Mouse (Mus musculus) heart, adult 9 months (tissue): ENCODE measurements around the gene Slc19a1.
A peak's percentile ranks its signal among the peaks of the same experiment; 100 is the strongest.

ENCODE experiments used
- DNase-seq, 2 experiments: peaks; one replicate each; pipeline ENCODE4 v3.0.0; 2022; ENCODE audit warnings: low spot score in 2 of 2

The Slc19a1 gene

DNA sequence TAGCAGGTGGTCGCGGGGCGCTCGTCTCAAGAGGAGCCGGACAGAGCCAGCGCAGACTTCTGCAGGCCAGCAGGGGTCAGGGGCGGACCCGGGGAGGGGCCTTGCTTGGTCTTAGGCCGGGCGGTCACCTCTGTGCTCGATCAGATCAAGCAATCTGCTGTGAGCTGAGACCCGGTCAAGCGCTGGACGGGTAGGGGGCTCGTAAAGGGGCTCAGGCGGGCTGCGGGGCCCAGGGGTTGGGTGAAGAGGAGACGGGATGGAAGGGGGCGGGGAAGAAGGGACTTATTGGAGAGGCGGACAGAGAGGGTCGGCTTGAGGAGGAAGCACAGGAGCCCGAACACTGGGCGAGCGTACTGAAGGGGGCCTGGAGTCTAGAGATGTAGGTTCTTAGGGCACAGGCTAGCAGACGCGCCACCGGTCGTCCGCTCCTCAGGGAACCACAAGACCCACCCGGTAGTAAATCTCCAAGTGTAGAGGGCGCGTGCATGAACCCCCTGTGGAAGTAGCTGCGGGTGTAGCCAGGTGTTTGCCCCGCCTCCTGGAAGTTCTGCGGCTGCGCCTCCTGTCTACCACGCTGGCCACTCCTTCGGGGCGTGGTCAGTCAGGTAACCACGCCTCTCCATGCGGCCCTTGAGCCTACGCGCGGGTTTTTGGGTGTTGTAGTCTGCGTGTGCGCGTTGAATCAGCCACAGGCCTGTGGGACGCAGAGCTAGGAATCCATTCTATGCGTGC lies 716 bp downstream of the Slc19a1 start:
- peak; percentile 84 to 90 for DNase-seq

DNA sequence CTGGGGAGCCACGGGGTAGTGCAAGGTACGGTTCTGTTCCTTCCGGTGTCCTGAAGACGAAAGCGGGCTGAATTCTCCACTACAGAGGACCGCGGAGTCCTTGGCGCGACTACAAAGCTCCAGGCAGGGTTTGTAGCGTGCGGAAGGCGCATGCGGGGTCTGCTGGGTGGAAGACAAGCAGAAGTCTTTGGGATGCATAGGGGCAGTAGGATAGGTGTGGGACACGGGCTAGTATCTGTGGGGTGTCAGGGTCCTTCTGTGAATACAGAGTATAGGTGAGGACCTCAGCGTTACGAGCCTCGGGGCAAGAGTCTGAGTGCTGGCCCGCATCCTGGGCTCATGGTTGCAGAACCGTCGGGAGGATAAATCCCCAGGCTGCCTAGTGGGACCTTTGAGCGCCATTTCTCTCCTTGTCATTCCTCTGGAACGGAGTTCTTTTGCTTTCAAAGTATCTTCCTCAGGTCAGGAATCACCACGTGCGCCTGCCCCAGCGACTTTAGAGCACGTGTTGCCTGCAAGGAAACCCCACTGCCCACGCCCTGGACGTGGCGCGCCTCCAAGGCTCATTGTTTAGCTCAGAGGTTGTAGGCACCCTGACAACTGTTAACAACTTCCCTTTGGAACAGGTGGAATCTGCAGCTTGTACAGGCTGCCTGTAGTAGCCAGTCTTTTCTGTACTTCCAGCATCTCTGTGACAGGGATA lies 1.4 kb downstream of the Slc19a1 start:
- peak; percentile 49 to 65 for DNase-seq

- no peak for DNase-seq
These were observed 3.4 kb downstream of the Slc19a1 start for GRCm38 (mm10) chr10:77035487-77035886.

DNA sequence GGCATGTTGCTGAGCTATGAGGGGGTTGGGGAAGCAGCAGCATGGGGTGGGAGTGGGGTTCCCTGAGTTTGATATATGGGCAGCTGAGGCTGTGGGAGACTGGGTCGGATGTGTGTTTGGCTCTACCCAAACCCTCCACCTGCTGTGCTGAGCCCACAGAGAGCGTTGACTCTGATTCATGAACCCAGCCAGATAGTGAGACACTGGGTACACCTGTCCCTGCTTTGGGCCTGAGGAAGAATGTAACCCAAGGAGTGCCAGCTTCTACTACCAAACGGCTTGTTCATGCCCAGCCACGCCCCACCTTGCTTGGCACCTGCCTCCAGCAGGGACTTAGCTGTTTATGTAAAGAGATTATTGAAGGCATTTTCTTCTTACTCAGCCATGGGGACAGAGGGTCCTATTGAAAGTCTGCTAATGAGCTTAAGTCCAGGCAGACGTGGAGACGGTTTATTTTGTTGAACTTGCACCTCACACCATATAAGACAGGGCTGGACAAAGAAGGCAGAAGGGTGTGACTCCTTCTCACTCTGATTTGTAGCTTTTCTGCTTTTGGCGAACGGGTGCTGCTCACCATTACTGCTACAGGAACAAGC lies 6.6 kb downstream of the Slc19a1 start:
- no peak for DNase-seq

DNA sequence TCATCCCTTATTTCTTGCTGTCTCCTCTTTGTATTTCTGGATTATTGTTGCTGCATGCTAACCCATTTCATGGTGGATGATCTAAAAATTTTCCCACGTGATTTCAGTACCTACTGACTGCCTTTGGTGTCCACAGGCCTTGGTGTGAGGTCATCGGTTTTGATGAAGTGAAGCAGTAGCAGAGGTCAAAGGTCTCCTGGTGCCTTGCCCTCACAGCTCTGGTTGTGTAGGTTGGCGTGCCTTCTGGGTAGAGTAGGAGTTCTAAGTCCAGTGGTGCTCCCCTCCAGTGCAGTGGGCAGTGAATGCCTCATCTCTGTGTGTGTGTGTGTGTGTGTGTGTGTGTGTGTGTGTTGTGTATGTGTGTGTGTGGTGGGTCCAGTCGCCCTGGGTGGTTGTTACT lies 16.2 kb downstream of the Slc19a1 start:
- no peak for DNase-seq

DNA sequence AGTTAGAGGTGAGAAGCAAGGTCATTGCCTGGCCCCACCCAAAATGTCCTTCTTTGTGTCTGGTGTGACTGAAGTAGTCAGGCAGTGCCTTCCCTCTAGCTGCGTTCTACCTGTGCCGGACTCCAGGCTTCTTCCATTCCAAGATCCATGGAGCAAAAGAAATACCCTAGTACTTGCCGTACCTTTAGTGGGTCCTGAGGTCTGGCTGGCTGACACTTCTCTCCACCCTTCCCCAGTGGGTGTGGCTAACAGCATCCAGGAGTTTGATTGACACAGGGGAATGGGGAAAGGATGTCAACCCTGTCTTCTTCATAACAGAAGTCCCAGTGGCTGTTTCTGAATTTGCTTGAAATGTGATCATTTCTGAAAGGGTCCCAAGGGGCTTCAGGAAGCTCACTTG lies 16.6 kb downstream of the Slc19a1 start:
- no peak for DNase-seq

GRCm38 (mm10) chr10:77056768-77057167 lies 24.7 kb downstream of the Slc19a1 start:
- DNase-seq: no peak

DNA sequence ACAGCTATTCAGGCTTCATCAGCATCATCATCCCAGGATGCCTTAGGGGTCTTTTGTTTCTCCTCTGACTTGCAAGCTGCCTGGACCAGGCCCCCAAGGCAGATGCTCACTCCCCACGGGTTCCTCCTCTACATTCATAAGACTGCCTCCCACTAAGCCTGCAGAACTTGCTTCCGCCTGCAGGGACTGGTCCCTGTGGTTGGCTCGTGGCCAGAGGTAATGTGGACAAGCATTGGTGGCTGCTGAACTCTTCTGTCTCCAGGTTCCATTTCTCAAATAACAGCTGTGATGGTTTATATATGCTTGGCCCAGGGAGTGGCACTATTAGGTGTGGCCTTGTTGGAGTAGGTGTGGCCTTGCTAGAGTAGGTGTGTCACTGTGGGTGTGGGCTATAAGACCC lies 29.4 kb downstream of the Slc19a1 start:
- no peak for DNase-seq

DNA sequence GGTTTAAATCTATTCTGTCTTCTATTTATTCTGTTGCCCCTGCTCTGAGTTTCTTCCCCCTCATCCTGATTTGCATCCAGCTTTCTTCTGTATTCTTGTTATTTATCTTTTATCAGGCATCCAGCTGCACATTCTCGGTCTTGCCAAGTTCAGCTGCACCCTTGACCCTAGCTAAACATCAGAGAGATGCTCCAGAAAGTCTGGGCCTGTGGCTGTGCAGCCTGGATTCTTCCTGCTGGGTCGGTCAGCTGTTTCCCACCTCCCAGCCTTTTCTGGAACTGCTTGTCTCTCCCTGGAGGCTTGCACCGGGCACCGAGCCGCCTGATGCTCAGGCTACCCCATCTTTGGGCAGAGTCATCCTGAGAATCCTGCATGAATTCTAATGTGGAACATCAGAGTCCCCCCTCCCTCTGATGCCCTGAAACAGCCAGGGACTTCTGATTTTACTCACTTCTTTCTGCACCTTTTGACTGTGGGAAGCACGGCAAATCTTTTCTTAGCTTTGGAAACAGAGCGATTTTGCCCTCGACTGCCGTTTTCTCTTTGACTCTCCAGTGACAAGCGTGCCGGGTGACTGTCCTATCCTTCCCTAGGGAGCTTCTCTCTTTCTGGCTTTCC lies 30.5 kb downstream of the Slc19a1 start:
- peak; percentile 9 to 22 for DNase-seq

- DNase-seq: no peak
These were observed 32.2 kb downstream of the Slc19a1 start for GRCm38 (mm10) chr10:77064239-77064638.

DNA sequence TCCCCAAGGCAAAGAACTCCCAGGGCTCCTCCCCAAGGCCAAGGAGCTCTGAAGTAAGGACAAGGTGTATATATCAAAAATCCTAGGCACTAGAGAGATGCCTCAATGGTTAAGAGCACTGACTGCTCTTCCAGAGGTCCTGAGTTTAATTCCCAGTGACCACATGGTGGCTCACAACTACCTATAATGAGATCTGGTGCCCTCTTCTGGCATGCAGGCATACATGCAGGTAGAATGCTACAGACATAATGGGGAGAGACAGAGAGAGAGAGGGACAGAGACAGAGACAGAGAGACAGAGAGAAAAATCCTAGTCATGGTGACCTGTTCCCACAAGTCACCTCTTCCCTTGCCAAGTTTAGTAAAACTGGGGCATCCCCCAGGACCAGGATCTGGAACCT lies 32.6 kb downstream of the Slc19a1 start:
- DNase-seq: no peak

DNA sequence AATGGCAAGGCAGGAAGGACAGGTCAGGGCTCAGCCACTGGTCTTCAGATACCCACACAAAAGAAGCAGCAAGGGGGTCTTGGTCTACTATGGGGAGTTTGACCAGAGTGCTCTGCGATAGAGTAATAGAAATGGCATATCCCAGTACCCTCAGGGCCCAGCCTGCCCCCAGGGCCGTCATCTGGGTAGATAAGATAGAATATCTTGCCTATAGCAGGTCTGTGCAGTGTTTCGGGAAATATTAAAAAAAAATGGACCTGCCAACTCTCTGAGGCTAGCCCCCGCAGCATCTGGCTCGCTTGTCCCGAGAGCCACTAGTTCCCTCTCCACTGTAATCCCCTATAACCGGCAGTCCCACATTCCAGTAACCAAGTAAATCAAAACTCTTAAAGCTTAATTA lies 36.4 kb downstream of the Slc19a1 start:
- DNase-seq: no peak

GRCm38 (mm10) chr10:77070072-77070471 lies 38.0 kb downstream of the Slc19a1 start:
- no peak for DNase-seq

GRCm38 (mm10) chr10:77074276-77074974 lies 42.4 kb downstream of the Slc19a1 start:
- no peak for DNase-seq

DNA sequence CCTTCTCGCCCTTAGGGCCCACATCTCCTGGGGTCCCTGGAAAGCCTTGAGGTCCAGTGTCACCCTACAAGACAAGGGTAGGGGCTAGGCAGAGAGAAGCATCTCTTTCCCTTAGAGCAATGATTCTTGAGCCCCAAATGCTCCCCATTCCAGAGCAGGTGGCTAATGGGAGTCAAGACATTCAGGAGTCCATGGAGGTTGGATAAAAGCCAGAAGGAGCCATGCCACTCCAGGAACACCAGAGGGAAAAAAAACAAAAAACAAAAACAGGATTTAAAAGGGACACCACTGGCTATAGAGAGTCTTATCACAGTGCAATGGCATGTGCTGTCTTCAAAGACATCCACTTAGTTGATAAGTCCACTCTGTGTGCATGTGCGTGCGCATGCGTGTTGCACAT lies 46.4 kb downstream of the Slc19a1 start:
- no peak for DNase-seq

DNA sequence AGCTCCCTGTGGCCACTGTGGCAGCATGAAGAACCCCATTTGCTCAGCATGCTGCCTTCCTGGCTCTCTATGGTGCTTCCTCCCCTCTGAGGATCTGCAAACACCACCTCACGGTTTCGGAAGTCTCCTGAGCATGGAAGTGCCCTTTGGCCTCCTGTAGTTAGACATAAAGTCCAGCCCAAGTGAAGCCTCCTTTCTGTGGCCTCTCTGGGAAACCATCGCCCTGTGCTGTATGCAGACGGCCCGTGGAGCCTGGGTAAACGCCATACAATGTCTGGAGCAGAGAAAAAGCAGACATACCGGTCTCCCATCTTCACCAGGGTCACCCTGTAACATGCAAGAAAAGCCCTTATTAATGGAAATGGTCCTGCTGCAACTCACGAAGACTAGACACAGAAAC lies 46.9 kb downstream of the Slc19a1 start:
- no peak for DNase-seq

DNA sequence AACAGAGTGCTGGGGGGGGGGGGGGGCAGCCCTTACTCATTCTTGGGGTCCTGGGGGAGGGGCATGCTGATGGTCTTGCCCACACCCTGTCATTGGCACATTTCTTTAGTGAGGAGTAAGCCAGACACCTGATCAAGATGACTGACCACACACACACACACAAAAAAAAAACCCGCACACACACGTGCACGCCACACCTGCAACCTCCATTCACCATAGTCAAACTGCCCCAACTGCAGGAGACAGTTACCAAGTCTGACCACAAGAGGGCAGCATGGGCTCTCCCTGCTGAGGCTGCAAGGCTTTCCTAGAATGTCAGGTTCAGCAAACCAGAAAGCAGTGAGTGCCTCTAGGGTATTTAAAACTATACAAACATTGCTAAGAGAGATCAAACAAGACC lies 50.4 kb downstream of the Slc19a1 start:
- peak in 1 of 2 experiments; percentile 36 for DNase-seq

DNA sequence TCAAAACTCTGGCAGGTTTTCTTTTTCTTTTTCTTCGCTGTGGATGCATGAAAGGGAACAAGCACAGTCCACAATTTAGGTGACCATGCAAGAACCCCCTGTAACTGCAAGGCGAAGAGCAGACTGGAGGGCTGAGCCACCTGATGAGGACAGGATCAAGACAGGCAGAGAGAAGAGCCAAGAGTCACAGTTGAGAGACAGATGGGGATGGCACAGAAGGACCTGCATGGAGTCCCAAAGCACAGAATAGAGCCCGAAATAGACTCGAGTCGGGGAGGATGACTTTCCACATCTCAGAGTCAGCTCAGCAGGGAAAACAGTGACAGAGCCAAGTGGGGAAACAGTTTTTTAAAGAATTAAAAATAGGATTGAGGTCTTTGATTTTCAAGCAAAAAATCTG lies 50.9 kb downstream of the Slc19a1 start:
- no peak for DNase-seq

DNA sequence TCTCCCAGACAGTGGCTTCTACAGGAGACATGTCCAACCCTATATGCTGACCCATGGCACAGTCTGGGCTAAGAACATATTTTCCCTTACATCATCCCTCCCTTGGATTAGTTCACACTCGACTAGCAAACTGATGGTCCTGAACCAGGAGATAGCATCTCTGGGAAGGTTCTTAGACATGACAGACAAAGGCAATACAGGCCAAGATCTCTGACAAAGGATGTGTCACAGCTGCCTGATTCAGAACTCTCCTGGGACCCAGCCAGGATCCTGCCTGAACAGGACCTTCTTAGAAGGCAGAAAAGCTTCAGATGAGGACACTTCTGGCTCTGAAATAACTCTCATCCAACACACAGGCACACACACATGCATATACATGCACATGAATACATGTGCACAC lies 52.5 kb downstream of the Slc19a1 start:
- no peak for DNase-seq

DNA sequence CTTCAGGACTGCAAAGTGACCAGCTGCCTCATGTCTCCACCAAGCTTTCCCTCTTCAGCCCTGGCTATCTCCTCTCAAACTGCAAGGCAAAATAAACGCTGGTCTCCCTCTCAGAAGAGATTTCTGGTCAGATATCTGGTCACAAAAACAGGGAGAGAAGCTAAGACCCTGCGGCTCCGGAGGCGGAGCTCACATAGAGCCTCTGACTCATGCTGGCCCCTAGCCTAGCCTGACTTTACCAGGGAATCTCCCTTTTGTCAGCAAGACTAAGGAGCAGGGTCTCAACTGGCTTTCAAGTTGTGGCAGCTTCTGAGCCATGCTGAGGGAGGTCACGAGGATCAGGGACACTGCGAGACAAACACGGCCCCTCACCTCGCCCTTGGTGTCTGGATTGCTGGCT lies 57.3 kb downstream of the Slc19a1 start:
- DNase-seq: peak; percentile 21 to 49

- DNase-seq: no peak
These were observed 58.0 kb downstream of the Slc19a1 start for GRCm38 (mm10) chr10:77090063-77090462.

GRCm38 (mm10) chr10:77091538-77092097 lies 59.6 kb downstream of the Slc19a1 start:
- no peak for DNase-seq
